Mouse (Mus musculus) hindbrain, embryonic 11.5 days (tissue): ENCODE results near the gene BC024978. TPM values are rescaled to one million over a fixed set of nuclear protein-coding genes. Genes with fewer than 3 reads are reported as not detected.
A peak's percentile ranks its signal among the peaks of the same experiment; 100 is the strongest.

Experiments
- ATAC-seq: fragments of 200-750 bp; cut with Nextera tagmentation; 2 replicates; pipeline ENCODE4 v1.8.0; 2017; ENCODE audit warnings: mild to moderate bottlenecking, moderate TSS enrichment, moderate library complexity; ENCODE audit not compliant: low FRiP score
- DNase-seq: peaks from one replicate; pipeline ENCODE4 v3.0.0-alpha.2; 2015; ENCODE audit warnings: low spot score
- H3K27ac ChIP-seq: fragments of 300-500 bp; sonication (generic); 2 replicates; pipeline ENCODE4 v1.5.1; 2014; ENCODE audit warnings: mild to moderate bottlenecking, low read depth, low read length
- H3K27me3 ChIP-seq: fragments of 300-500 bp; sonication (generic); 2 replicates; pipeline ENCODE4 v1.6.1; 2014; ENCODE audit warnings: mild to moderate bottlenecking, low read length, moderate library complexity, mixed read lengths; ENCODE audit not compliant: control insufficient read depth, insufficient read depth
- H3K36me3 ChIP-seq: fragments of 300-500 bp; sonication (generic); 2 replicates; pipeline ENCODE4 v1.6.1; 2014; ENCODE audit warnings: mild to moderate bottlenecking, low read length, moderate library complexity, mixed read lengths; ENCODE audit not compliant: control insufficient read depth, insufficient read depth
- H3K4me1 ChIP-seq: fragments of 300-500 bp; sonication (generic); replicated peaks from 2 replicates; pipeline ENCODE4 v1.6.1; 2014; ENCODE audit warnings: low read length, mixed read lengths; ENCODE audit not compliant: control insufficient read depth, insufficient read depth
- H3K4me2 ChIP-seq: fragments of 300-500 bp; sonication (generic); replicated peaks from 2 replicates; pipeline ENCODE4 v1.6.1; 2014; ENCODE audit warnings: mild to moderate bottlenecking, low read depth, low read length
- H3K4me3 ChIP-seq: fragments of 300-500 bp; sonication (generic); 2 replicates; pipeline ENCODE4 v1.5.1; 2014; ENCODE audit warnings: low read depth, low read length
- H3K9ac ChIP-seq: fragments of 300-500 bp; sonication (generic); 2 replicates; pipeline ENCODE4 v1.6.1; 2014; ENCODE audit warnings: low read depth, low read length
- H3K9me3 ChIP-seq: fragments of 300-500 bp; sonication (generic); 2 replicates; pipeline ENCODE4 v1.6.1; 2016; ENCODE audit warnings: low read length; ENCODE audit not compliant: control insufficient read depth
- WGBS: fragments of 180-500 bp; shearing (Covaris S2); extraction: QIAGEN DNeasy Blood & Tissue Kit; methylation state at CpG from one replicate; pipeline ENCODE4 v1.1.7; 2014; 5-methylcytosine and 5-hydroxymethylcytosine counted together
- polyA plus RNA-seq: library from polyadenylated mRNA; unstranded; fragments of >200 nt; fragmentation: Nextera tagmentation; extraction: Ambion mirVana; gene quantifications from 2 replicates; pipeline ENCODE4 v1.2.1, GENCODE M21; 2014

Gene BC024978
- polyA plus RNA-seq, 1 experiment from 2014 or later, result 4.1 TPM

DNA sequence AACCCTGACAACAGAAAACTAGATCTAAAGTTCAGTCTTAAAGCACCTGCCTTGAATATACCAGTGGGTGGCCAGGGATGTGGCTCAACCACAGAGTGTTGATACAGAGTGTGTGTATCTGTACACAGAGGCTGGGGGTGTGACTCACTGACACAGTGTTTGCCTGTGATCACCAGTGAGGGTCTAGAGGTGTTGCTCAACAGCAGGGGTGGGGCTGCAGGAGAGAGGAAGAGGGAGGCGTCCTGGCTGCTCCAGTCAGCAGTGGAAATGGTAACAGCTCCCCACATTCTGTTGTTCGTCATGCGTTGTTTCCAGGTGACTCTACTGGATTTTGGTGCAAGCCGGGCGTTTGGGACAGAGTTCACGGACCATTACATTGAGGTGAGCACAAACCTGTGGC lies 56.4 kb downstream of the BC024978 start:
- Histone ChIP-seq H3K4me1 (no peaks in the 10 kb centered on the region), H3K9me3 (no peaks in the 10 kb centered on the region), H3K36me3 (no peaks in the 10 kb centered on the region), H3K4me2 (no peak overlapping the region), H3K27me3 (no peaks in the 10 kb centered on the region), H3K4me3 (no peak overlapping the region), H3K9ac (no peak overlapping the region), H3K27ac (no peak overlapping the region)
- DNase-seq (no peak), ATAC-seq (no peak)
- WGBS, result 90% methylated on average over 6 of the region's 6 CpGs

DNA sequence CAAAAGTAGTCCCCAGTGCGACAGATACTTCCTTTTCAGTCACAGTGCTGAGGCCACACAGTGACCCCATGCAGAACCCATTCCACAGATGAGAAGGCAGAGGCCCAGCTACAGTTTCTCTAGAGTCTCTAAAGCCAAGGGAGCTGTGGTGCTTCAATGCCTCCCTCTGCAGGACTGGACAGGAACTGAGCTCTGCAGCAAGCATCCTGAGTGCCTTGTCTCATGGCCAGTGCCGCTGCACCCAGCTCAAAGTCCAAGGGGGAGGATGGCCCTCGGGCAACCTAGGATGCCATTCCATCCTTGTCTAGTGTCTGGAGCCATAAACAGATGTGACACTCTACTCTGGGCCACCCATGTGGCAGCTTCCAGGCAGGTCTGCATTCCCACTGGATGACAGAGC lies 60.1 kb downstream of the BC024978 start:
- H3K9me3 ChIP-seq, result no peaks in the 10 kb centered on the region
- no peak overlapping the region for H3K9ac ChIP-seq
- H3K4me3 ChIP-seq, result no peak overlapping the region
- 81% methylated on average over 3 of the region's 3 CpGs for WGBS
- H3K4me1 ChIP-seq, result peaks cover 13% of the 10 kb centered on the region
- H3K27me3 ChIP-seq, result no peaks in the 10 kb centered on the region
- peak; percentile 15 for DNase-seq
- no peak for ATAC-seq
- H3K36me3 ChIP-seq, result no peaks in the 10 kb centered on the region
- no peak overlapping the region for H3K4me2 ChIP-seq
- H3K27ac ChIP-seq, result no peak overlapping the region

DNA sequence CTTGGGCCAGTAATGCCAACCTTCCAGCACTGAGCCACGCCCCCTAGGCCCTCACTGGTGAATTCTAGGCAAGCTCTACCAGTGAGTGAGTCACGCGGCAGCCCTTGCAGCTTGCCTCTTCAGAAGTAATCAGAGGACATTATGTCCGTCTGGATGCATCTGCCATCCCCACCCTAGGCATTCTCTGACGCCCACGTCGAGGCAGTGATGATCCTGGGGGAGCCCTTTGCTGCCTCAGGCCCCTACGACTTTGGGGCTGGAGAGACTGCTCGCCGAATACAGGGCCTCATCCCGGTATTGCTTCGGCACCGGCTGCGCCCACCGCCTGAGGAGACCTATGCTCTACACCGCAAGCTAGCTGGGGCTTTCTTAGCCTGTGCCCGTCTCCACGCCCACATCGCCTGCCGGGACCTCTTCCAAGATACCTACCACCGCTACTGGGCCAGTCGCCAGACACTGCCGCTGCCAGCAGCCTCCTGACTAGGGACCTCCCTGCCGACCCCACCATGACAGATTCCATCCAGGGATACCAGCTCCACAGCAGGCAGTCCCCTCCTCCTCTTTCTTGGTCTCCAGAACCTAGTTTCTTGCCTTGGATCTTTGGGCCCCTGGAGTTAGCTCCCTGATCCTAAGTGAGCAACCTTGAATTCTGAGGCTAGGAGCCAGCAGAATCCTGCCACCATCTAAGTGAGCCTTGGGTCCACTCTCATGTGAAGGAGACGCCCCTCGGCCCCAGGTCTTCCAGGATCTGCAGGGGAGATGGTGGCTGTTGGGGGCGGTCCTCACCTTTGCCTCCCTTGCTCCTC lies 61.7 kb downstream of the BC024978 start:
- WGBS, result 14% methylated on average over 27 of the region's 27 CpGs
- Histone ChIP-seq H3K4me2 (peak overlapping the region; percentile 77), H3K4me1 (peaks cover 13% of the 10 kb centered on the region), H3K36me3 (no peaks in the 10 kb centered on the region), H3K27ac (peak overlapping the region; percentile 79), H3K9ac (peak overlapping the region; percentile 44; the same call in 1 of the 2 replicates), H3K9me3 (no peaks in the 10 kb centered on the region), H3K27me3 (no peaks in the 10 kb centered on the region), H3K4me3 (peak overlapping the region; percentile 21)
- DNase-seq (peak; percentile 55), ATAC-seq (no peak)

DNA sequence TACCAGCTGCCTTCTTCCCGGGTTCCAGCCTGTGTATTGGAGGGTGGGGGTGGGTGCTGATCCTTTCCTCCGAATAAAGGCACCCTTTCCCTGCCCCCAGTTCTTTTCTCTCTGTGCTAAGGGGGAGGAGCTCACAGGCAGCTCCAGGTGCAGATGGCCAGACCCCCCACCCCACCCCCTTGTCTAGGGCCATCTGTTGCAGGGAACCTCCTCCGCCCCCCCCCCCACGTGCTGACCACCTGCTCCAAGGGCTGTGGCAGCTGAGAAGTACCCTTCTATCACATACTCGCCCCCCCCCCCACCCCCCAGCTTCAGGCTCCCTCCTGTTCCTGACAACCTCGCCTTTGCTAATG lies 62.2 kb downstream of the BC024978 start:
- H3K36me3 ChIP-seq, result no peaks in the 10 kb centered on the region; the same call in 1 of the 2 replicates
- 2% methylated on average over 4 of the region's 6 CpGs for WGBS
- peak overlapping the region; percentile 77 for H3K4me2 ChIP-seq
- ATAC-seq (peak; percentile 29), DNase-seq (peak; percentile 62)
- H3K9ac ChIP-seq, result no peak overlapping the region; the same call in none of the 2 replicates
- no peaks in the 10 kb centered on the region for H3K9me3 ChIP-seq
- H3K4me1 ChIP-seq, result peaks cover 13% of the 10 kb centered on the region
- peak overlapping the region; percentile 79 for H3K27ac ChIP-seq
- H3K4me3 ChIP-seq, result peak overlapping the region; percentile 84
- no peaks in the 10 kb centered on the region for H3K27me3 ChIP-seq

DNA sequence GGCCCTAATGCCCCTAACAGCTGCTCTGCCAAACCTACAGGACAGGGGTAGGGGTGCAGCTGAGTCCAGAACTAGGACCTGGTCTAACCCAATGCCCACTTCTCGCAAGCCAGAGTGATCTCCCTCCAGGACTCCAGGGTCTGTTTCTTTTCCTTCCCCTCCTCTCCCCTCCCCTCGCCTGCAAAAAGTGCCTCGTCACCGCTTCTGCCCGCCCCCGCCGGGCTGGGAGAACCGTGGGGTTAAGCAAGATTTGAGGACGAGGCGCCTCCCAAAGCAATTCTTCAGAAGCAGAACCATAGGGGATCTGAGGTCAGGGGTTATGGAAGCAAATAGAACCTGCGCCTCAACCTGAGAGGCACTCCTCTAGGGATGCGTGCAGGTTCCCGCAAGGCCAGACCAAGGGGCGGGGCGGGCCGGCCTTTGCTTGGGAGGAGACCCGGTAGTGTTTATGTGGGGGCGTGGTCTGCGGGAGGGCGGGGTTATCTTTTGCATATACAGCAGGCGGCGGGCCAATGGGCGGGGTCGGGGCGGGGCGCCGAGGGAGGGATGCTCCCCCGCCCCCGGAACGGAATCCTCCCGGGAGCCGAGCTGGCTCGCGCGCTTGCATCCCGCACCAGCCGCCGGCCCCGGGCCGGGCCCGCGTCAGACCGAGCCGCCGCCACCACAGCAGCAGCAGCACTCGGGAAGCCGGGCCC lies 62.8 kb downstream of the BC024978 start, which contains the start of gene Numbl:
TSS of gene Numbl (plus strand) at position 229 of the 695 bp plus-strand sequence.
- Histone ChIP-seq H3K27ac (peak within 1 kb of the TSS; percentile 89), H3K4me1 (peaks cover 13% of the 10 kb centered on the region), H3K4me2 (peak within 1 kb of the TSS; percentile 77), H3K27me3 (no peaks in the 10 kb centered on the region), H3K4me3 (peak within 1 kb of the TSS; percentile 84), H3K36me3 (no peaks in the 10 kb centered on the region; the same call in 1 of the 2 replicates), H3K9me3 (no peaks in the 10 kb centered on the region), H3K9ac (peak within 1 kb of the TSS; percentile 95)
- DNase-seq (peak; percentile 98), ATAC-seq (peak; percentile 88)
- under 1% methylated on average over 41 of the region's 47 CpGs for WGBS

DNA sequence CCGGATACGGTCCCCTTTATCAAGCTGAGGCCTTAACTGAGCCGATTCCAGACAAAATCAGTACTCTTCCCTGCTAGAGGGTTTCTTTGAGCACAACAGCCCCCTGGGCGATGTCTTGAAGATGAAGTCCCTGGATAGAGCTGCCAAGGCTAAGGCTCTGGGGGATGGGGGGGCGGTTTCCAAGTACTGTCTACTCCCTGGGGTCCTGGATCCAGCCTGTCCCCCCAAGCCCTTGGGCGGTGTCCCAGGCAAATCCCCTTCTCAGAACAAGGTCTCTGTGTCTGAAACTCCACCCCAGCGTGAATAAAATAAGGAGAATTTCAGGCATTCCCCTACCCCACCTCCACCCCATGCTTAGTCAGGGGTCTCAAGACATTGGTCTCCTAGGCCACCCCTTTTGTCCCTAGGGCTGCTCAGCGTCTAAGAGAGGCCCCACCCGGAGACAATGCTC lies 63.7 kb downstream of the BC024978 start:
- Histone ChIP-seq H3K9me3 (no peaks in the 10 kb centered on the region), H3K9ac (peak overlapping the region; percentile 95), H3K4me2 (peak overlapping the region; percentile 77), H3K4me1 (peaks cover 13% of the 10 kb centered on the region), H3K4me3 (peak overlapping the region; percentile 84), H3K27me3 (no peaks in the 10 kb centered on the region), H3K27ac (peak overlapping the region; percentile 89), H3K36me3 (no peaks in the 10 kb centered on the region; the same call in 1 of the 2 replicates)
- WGBS, result 0% methylated on average over 9 of the region's 9 CpGs
- DNase-seq (peak; percentile 55), ATAC-seq (0 out of 2 replicates have a peak, but pooled peaks have one; percentile 2)

DNA sequence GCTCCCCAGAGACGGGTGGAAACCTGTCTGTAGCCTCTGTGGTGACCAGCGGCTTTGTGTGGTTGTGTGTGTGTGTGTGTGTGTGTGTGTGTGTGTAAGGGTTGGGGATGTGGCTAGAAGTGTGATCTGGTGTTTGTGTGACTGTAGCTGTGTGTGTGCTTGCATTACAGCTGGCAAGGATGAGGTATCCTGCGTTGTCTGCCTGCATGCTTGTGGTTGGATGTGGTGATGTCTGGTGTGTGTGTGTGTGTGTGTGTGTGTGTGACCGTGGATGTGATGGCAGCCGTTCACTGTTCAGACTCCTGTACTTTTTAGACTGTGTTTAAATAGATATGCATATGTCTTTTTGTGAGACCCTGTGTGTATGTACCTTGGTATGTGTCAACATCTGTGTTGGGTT lies 64.2 kb downstream of the BC024978 start:
- no peak for DNase-seq

More for the DNA sequence above, 64.2 kb downstream of the BC024978 start:
- Histone ChIP-seq H3K4me2 (peak overlapping the region; percentile 77), H3K36me3 (no peaks in the 10 kb centered on the region; the same call in 1 of the 2 replicates), H3K27ac (peak overlapping the region; percentile 89), H3K4me3 (peak overlapping the region; percentile 84), H3K9me3 (no peaks in the 10 kb centered on the region), H3K27me3 (no peaks in the 10 kb centered on the region), H3K4me1 (peaks cover 13% of the 10 kb centered on the region), H3K9ac (peak overlapping the region; percentile 95)
- 41% methylated on average over 5 of the region's 5 CpGs for WGBS
- ATAC-seq, result no peak
